Comparison of ENCODE assay signal across 23 mouse cellular contexts in the genomic region with DNA sequence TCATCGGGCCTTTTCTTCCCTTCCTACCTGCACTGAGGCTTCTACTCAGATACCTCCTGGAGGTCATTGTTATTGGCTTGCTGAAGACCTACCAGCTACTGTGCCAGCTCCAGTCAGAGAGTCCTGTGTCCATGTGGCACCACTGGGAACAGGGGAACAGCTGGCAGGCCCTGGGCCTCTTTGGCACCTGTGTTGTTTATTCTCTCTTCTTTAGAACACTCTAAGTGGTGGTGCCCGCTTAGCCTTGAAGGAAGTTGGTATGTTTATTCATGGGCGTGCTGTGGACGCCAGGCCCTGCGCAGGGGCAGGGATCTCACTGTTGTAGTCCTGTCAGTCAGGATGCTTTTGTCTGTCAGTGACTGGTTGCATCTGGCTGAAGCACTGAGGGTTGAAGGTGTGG.
A peak's percentile ranks its signal among the peaks of the same experiment; 100 is the strongest.
DNase-seq lines count a peak whose midpoint lies in the region; TF ChIP-seq lines count a peak whose summit lies in the region.
"Had no signal": no experiment of that assay in that cellular context is flagged by ENCODE, and none has a peak within 500 bp of the region (broad histone marks: within the 10 kb centered on the region; RNA-seq: fewer than 3 reads in every experiment).

No protein-coding gene starts in this region.

- WGBS in lung, adult 2 months, result 44% methylated on average over 5 of the region's 5 CpGs
- 43% methylated on average over 5 of the region's 5 CpGs for WGBS in large intestine, adult 2 months

- peak; percentile 7 for DNase-seq in lung, adult 2 months
- DNase-seq in lung, postnatal 10 days, result no peak
- peak; percentile 7 for DNase-seq in large intestine, adult 2 months (ENCODE audit: low read depth, low spot score)
- peak; percentile 14 for DNase-seq in lung, postnatal 25 days (ENCODE audit: low spot score)
- no peak for DNase-seq in spleen, postnatal 36 days (ENCODE audit: low spot score in 2 of 2)
- no peak for DNase-seq in layer of hippocampus, postnatal 14 days (ENCODE audit: low spot score in 2 of 2)
- DNase-seq: adrenal gland, adult 8-10 months; adrenal gland, postnatal 25 days; cerebellum, adult 11-12 months; cerebellum, adult 8-10 months; cerebellum, postnatal 36 days; embryo, embryonic 11 days; gastrocnemius, postnatal 25 days; heart, adult 18-20 months; heart, postnatal 10 days; heart, postnatal 36 days had no signal

- TF ChIP-seq CTCF in lung, adult 2 months (IDR thresholded peaks at IDR 0.05; ENCODE audit: insufficient read depth, low read length), result no peak

- no peak for TF ChIP-seq POLR2A in lung, adult 2 months (IDR thresholded peaks at IDR 0.05; ENCODE audit: borderline replicate concordance, extremely low read depth, low read depth, low read length)

- H3K4me1 ChIP-seq in lung, adult 2 months (ENCODE audit: control insufficient read depth, insufficient read depth, low read length), result no peaks in the 10 kb centered on the region
- H3K4me1 ChIP-seq: embryonic facial prominence, embryonic 13.5 days; forebrain, embryonic 12.5 days; forebrain, embryonic 15.5 days had no signal

- no peak overlapping the region for H3K4me3 ChIP-seq in lung, adult 2 months (replicated peaks; ENCODE audit: extremely low read depth, low read depth, low read length)
- H3K4me3 ChIP-seq: embryonic facial prominence, embryonic 10.5 days; embryonic facial prominence, embryonic 13.5 days; erythroblast, embryonic 14.5 days; forebrain, embryonic 12.5 days; forebrain, embryonic 15.5 days; heart, embryonic 12.5 days; heart, embryonic 15.5 days had no signal

Comparison
In these comparisons a context has a peak if more than half of its experiments do, and no peak if none do; other contexts are left out.
1. DNase-seq: peak in lung, adult 2 months (single experiment), large intestine, adult 2 months (single experiment) and lung, postnatal 25 days (single experiment); none in lung, postnatal 10 days (single experiment), spleen, postnatal 36 days (0 of 2) and layer of hippocampus, postnatal 14 days (0 of 2).